Mouse (Mus musculus) liver, postnatal 0 days (tissue): ENCODE results near the gene Tmem30b. TPM values are rescaled to one million over a fixed set of nuclear protein-coding genes. Genes with fewer than 3 reads are reported as not detected.
"Not testable (repeated sequence)": the region's sequence is repeated elsewhere in the genome, so short reads cannot be mapped to it uniquely, and the experiment has no call there.

Source experiments
- ATAC-seq: fragments of 200-750 bp; cut with Nextera tagmentation; 2 replicates; pipeline ENCODE4 v1.8.0; 2017; ENCODE audit warnings: mild to moderate bottlenecking, moderate library complexity
- DNase-seq: peaks from one replicate; pipeline ENCODE4 v3.0.0-alpha.2; 2016
- H3K27ac ChIP-seq: fragments of 300-500 bp; sonication (generic); 2 replicates; pipeline ENCODE4 v1.5.1; 2014; ENCODE audit warnings: antibody characterized with exemption, moderate library complexity, mild to moderate bottlenecking, low read depth
- H3K27me3 ChIP-seq: fragments of 300-500 bp; sonication (generic); 2 replicates; pipeline ENCODE4 v1.6.1; 2014; ENCODE audit warnings: low read length, control low read depth, mixed read lengths; ENCODE audit not compliant: insufficient read depth
- H3K36me3 ChIP-seq: fragments of 300-500 bp; sonication (generic); replicated peaks from 2 replicates; pipeline ENCODE4 v1.6.1; 2014; ENCODE audit warnings: mild to moderate bottlenecking, control low read depth, low read length, moderate library complexity, mixed read lengths; ENCODE audit not compliant: insufficient read depth
- H3K4me1 ChIP-seq: fragments of 300-500 bp; sonication (generic); 2 replicates; pipeline ENCODE4 v1.6.1; 2014; ENCODE audit warnings: antibody characterized with exemption, mild to moderate bottlenecking, control low read depth; ENCODE audit not compliant: insufficient read depth
- H3K4me2 ChIP-seq: fragments of 300-500 bp; sonication (generic); 2 replicates; pipeline ENCODE4 v1.6.1; 2014; ENCODE audit warnings: low read depth, mild to moderate bottlenecking, low read length, moderate library complexity, mixed read lengths
- H3K4me3 ChIP-seq: fragments of 300-500 bp; sonication (generic); 2 replicates; pipeline ENCODE4 v1.5.1; 2014; ENCODE audit warnings: low read depth, low read length
- H3K9ac ChIP-seq: fragments of 300-500 bp; sonication (generic); replicated peaks from 2 replicates; pipeline ENCODE4 v1.6.1; 2014; ENCODE audit warnings: mild to moderate bottlenecking, moderate library complexity
- H3K9me3 ChIP-seq: fragments of 300-500 bp; sonication (generic); 2 replicates; pipeline ENCODE4 v1.6.1; 2016; ENCODE audit warnings: mild to moderate bottlenecking, control low read depth, low read length, mixed read lengths
- CTCF ChIP-seq: sonication (generic); IDR thresholded peaks from 2 replicates; pipeline ENCODE4 v1.5.1; 2016; ENCODE audit warnings: antibody characterized with exemption, low read depth
- EP300 ChIP-seq: IDR thresholded peaks from 2 replicates; pipeline ENCODE4 v1.6.1; 2016; ENCODE audit warnings: antibody characterized with exemption, low read depth, mild to moderate bottlenecking
- WGBS: fragments of 180-500 bp; shearing (Covaris S2); extraction: QIAGEN DNeasy Blood & Tissue Kit; methylation state at CpG from one replicate; pipeline ENCODE4 v1.1.7; 2014; ENCODE audit not compliant: insufficient replicate concordance; 5-methylcytosine and 5-hydroxymethylcytosine counted together
- polyA plus RNA-seq: library from polyadenylated mRNA; unstranded; fragments of >200 nt; fragmentation: Nextera tagmentation; extraction: Ambion mirVana; gene quantifications from 2 replicates; pipeline ENCODE4 v1.2.1, GENCODE M21; 2015

The Tmem30b gene
- polyA plus RNA-seq, 1 experiment from 2014 or later = 40.7 TPM

- Histone ChIP-seq H3K9me3 (no peaks in the 10 kb centered on the region), H3K4me3 (no peak overlapping the region), H3K36me3 (no peaks in the 10 kb centered on the region), H3K27ac (no peak overlapping the region), H3K4me2 (no peak overlapping the region), H3K9ac (no peak overlapping the region), H3K27me3 (no peaks in the 10 kb centered on the region), H3K4me1 (no peaks in the 10 kb centered on the region)
- ATAC-seq (no peak), DNase-seq (peak; percentile 66)
- 12% methylated on average over 9 of the region's 9 CpGs for WGBS
- peak; percentile 77 for TF ChIP-seq CTCF
- no peak for TF ChIP-seq EP300
Measured at GRCm38 (mm10) chr12:73534591-73534990, 11.6 kb downstream of the Tmem30b start.

- Histone ChIP-seq H3K27ac (no peak overlapping the region), H3K27me3 (no peaks in the 10 kb centered on the region), H3K4me2 (no peak overlapping the region), H3K9ac (no peak overlapping the region), H3K4me3 (no peak overlapping the region), H3K9me3 (no peaks in the 10 kb centered on the region), H3K4me1 (no peaks in the 10 kb centered on the region), H3K36me3 (no peaks in the 10 kb centered on the region)
- WGBS = 75% methylated on average over 11 of the region's 11 CpGs
- DNase-seq = no peak
- ATAC-seq = no peak
- TF ChIP-seq EP300 = no peak
- TF ChIP-seq CTCF = no peak
Measured at GRCm38 (mm10) chr12:73531889-73532479, 14.2 kb downstream of the Tmem30b start.

DNA sequence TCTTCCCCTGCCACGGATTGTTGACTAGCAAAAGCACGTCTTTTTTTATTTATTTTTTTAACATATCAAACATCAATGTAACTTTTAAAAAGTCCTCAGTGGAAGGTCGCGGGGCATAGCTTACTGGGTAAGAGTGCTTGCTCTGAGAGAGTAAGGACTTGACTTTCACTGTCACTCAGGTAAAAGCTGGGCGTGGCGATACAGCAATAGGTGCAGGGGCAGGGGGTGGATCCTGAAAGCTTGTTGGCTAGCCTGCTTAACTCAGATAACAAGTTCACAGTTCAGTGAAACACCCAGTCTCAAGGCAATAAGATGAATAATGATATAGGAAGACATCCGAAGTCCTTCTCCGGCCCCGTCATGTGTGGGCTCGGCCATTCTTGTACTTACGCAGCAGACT is 16.6 kb downstream of the Tmem30b start:
- ATAC-seq (no peak), DNase-seq (no peak)
- TF ChIP-seq CTCF (no peak), EP300 (no peak)

DNA sequence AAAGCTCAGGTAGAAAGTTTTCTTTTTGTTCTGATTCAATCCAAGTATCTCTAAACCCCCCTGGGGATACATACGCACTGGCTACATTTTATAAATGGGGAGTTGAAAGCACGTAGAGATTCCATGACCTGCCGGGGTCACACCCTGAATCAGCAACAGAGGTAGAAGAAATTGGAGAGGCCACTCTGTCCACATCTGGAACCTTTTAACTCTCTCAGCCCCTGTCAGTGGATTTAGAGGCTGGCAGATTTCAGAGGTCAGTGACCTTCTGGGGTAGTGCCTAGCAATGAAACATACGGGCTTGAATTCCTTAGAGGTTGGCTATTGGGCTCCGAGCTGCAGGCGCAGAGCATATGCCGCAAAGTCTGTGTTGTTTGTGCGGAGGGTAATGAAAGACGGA is 17.1 kb downstream of the Tmem30b start:
- Histone ChIP-seq H3K9me3 (no peaks in the 10 kb centered on the region), H3K27ac (no peak overlapping the region), H3K4me3 (no peak overlapping the region), H3K4me1 (no peaks in the 10 kb centered on the region), H3K9ac (no peak overlapping the region), H3K27me3 (no peaks in the 10 kb centered on the region), H3K36me3 (no peaks in the 10 kb centered on the region), H3K4me2 (no peak overlapping the region)
- ATAC-seq (no peak), DNase-seq (no peak)
- TF ChIP-seq EP300 (no peak), CTCF (no peak)
- 70% methylated on average over 9 of the region's 9 CpGs for WGBS

More for the DNA sequence above, 16.6 kb downstream of the Tmem30b start:
- Histone ChIP-seq H3K27ac (no peak overlapping the region), H3K36me3 (no peaks in the 10 kb centered on the region), H3K9ac (no peak overlapping the region), H3K4me2 (no peak overlapping the region), H3K27me3 (no peaks in the 10 kb centered on the region), H3K4me3 (no peak overlapping the region), H3K4me1 (no peaks in the 10 kb centered on the region), H3K9me3 (no peaks in the 10 kb centered on the region)
- WGBS = 78% methylated on average over 11 of the region's 11 CpGs

DNA sequence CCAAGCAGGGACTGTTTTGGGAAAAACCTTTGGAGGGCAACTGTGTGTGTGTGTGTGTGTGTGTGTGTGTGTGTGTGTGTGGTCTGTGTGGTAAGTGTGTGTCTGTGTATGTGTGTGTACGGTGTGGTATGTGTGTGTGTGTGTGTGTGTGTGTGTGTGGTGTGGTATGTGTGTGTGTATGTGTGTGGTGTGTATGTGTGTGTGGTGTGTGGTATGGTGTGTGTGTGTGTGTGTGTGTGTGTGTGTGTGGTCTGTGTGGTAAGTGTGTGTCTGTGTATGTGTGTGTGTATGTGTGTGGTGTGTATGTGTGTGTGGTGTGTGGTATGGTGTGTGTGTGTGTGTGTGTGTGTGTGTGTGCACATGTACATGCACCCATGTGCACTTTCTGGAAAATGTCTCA is 18.1 kb downstream of the Tmem30b start:
- H3K9ac ChIP-seq, H3K9me3 ChIP-seq, H3K27ac ChIP-seq, H3K4me3 ChIP-seq, H3K36me3 ChIP-seq, H3K4me1 ChIP-seq, H3K27me3 ChIP-seq, DNase-seq, H3K4me2 ChIP-seq, ATAC-seq: not testable (repeated sequence)
- WGBS = 83% methylated on average over 1 of the region's 1 CpGs

- Histone ChIP-seq H3K9ac (no peak overlapping the region), H3K9me3 (no peaks in the 10 kb centered on the region), H3K27me3 (no peaks in the 10 kb centered on the region), H3K27ac (no peak overlapping the region), H3K36me3 (no peaks in the 10 kb centered on the region), H3K4me3 (no peak overlapping the region), H3K4me1 (no peaks in the 10 kb centered on the region), H3K4me2 (no peak overlapping the region)
- 73% methylated on average over 8 of the region's 8 CpGs for WGBS
- DNase-seq (no peak), ATAC-seq (no peak)
- TF ChIP-seq EP300 (no peak), CTCF (no peak)
Measured at GRCm38 (mm10) chr12:73525254-73525885, 20.8 kb downstream of the Tmem30b start.
